Mouse (Mus musculus) limb, embryonic 11.5 days (tissue): ENCODE results near the gene Nthl1. TPM values are rescaled to one million over a fixed set of nuclear protein-coding genes. Genes with fewer than 3 reads are reported as not detected.

Experiments
- ATAC-seq: fragments of 200-750 bp; cut with Nextera tagmentation; 2 replicates; pipeline ENCODE4 v1.8.0; 2017; ENCODE audit warnings: low read depth; ENCODE audit not compliant: insufficient number of reproducible peaks, low FRiP score, low TSS enrichment
- DNase-seq: peaks from one replicate; pipeline ENCODE4 v3.0.0-alpha.2; 2015; ENCODE audit warnings: low spot score
- H3K27ac ChIP-seq: fragments of 300-500 bp; sonication (generic); replicated peaks from 2 replicates; pipeline ENCODE4 v1.5.1; 2014; ENCODE audit warnings: low read depth, mild to moderate bottlenecking, low read length
- H3K27me3 ChIP-seq: fragments of 300-500 bp; sonication (generic); 2 replicates; pipeline ENCODE4 v1.6.1; 2014; ENCODE audit warnings: mild to moderate bottlenecking, low read length, mixed read lengths; ENCODE audit not compliant: control insufficient read depth, insufficient read depth
- H3K36me3 ChIP-seq: fragments of 300-500 bp; sonication (generic); 2 replicates; pipeline ENCODE4 v1.6.1; 2014; ENCODE audit warnings: mild to moderate bottlenecking, low read length, moderate library complexity, mixed read lengths; ENCODE audit not compliant: control insufficient read depth, insufficient read depth
- H3K4me1 ChIP-seq: fragments of 300-500 bp; sonication (generic); 2 replicates; pipeline ENCODE4 v1.6.1; 2014; ENCODE audit warnings: low read length, mixed read lengths; ENCODE audit not compliant: control insufficient read depth, insufficient read depth
- H3K4me2 ChIP-seq: fragments of 300-500 bp; sonication (generic); 2 replicates; pipeline ENCODE4 v1.6.1; 2014; ENCODE audit warnings: low read depth, mild to moderate bottlenecking, moderate library complexity; ENCODE audit not compliant: severe bottlenecking
- H3K4me3 ChIP-seq: fragments of 300-500 bp; sonication (generic); 2 replicates; pipeline ENCODE4 v1.5.1; 2014; ENCODE audit warnings: low read depth, low read length
- H3K9ac ChIP-seq: fragments of 300-500 bp; sonication (generic); 2 replicates; pipeline ENCODE4 v1.6.1; 2014; ENCODE audit warnings: mild to moderate bottlenecking, low read length
- H3K9me3 ChIP-seq: fragments of 300-500 bp; sonication (generic); 2 replicates; pipeline ENCODE4 v1.6.1; 2016; ENCODE audit warnings: low read length; ENCODE audit not compliant: control insufficient read depth
- WGBS: fragments of 180-500 bp; shearing (Covaris S2); extraction: QIAGEN DNeasy Blood & Tissue Kit; methylation state at CpG from one replicate; pipeline ENCODE4 v1.1.7; 2014; 5-methylcytosine and 5-hydroxymethylcytosine counted together
- microRNA-seq: library from miRNA; unstranded; fragments of <30 nt; microRNA quantifications from one replicate; pipeline ENCODE4, GENCODE M21; 2016
- polyA plus RNA-seq: library from polyadenylated mRNA; unstranded; fragments of >200 nt; fragmentation: Nextera tagmentation; extraction: Ambion mirVana; gene quantifications from 2 replicates; pipeline ENCODE4 v1.2.1, GENCODE M21; 2014

Nthl1 gene
- polyA plus RNA-seq, 1 experiment from 2014 or later, result 19.5 TPM

DNA sequence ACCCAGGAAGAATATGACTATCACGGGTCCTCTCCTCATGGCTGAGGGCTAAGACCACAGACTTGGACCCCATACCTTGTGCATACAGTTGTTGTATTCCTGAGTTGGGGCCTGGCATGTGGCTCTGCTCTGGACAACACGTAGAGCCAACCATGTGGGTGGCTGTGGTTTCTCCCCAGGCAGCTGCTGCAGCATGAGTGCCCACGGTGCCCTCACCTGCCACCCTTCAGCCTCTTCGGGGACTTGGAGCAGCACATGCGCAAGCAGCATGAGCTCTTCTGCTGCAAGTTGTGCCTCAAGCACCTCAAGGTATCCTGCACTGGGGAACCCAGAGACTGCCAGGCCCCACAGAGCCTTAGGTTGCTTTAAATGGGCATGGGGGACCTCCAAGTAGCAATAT is 44.4 kb downstream of the Nthl1 start:
- Histone ChIP-seq H3K27me3 (no peaks in the 10 kb centered on the region), H3K4me2 (no peak overlapping the region), H3K36me3 (peaks cover 35% of the 10 kb centered on the region), H3K4me1 (peaks cover 7% of the 10 kb centered on the region), H3K9ac (no peak overlapping the region), H3K4me3 (no peak overlapping the region), H3K9me3 (no peaks in the 10 kb centered on the region), H3K27ac (no peak overlapping the region)
- ATAC-seq, result no peak
- DNase-seq, result no peak
- WGBS, result 98% methylated on average over 5 of the region's 5 CpGs

DNA sequence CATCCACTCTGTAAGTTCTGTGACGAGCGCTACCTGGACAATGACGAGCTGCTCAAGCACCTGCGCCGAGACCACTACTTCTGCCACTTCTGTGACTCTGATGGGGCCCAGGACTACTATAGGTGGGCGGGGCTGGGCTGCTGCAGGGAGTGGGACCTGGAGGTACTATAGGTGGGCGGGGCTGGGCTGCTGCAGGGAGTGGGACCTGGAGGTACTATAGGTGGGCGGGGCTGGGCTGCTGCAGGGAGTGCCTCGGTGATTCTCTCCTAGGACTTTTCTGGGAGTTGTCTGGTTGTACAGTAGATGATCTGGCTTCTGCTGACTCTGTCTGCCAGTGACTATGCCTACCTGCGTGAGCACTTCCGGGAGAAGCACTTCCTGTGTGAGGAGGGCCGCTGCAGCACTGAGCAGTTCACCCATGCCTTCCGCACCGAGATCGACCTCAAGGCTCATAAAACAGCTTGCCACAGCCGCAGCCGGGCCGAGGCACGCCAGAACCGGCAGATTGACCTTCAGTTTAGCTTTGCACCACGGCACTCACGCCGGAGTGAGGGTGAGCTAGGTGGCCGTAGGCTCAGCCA is 45.1 kb downstream of the Nthl1 start:
- Histone ChIP-seq H3K4me3 (no peak overlapping the region), H3K4me1 (peaks cover under 1% of the 10 kb centered on the region; the same call in 1 of the 2 replicates), H3K4me2 (no peak overlapping the region), H3K9me3 (no peaks in the 10 kb centered on the region), H3K27ac (no peak overlapping the region), H3K9ac (no peak overlapping the region), H3K27me3 (no peaks in the 10 kb centered on the region), H3K36me3 (peaks cover 37% of the 10 kb centered on the region)
- DNase-seq, result no peak
- no peak for ATAC-seq
- WGBS, result 90% methylated on average over 24 of the region's 24 CpGs

DNA sequence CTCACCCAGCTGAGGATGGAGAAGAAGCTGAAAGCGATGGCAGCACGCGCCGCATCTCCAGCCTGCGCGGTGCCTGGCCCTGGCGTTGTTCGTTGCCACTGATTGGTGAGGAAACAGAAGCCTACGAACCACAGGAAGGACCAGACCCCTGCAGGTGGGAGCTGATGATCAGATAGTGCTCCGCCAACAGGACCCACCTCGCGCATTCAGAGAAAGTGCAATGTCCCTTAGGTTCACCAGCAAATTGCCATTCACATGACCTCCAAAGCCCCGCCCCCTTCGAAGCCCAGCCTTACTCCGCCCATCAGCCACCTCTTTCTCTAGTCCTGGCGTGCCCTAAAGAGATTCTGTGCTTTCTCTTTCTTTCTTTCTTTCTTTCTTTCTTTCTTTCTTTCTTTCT is 54.0 kb downstream of the Nthl1 start:
- Histone ChIP-seq H3K9ac (no peak overlapping the region), H3K27ac (no peak overlapping the region), H3K36me3 (peaks cover 3% of the 10 kb centered on the region; the same call in 1 of the 2 replicates), H3K9me3 (no peaks in the 10 kb centered on the region), H3K4me2 (peak overlapping the region; percentile 18), H3K27me3 (peaks cover 36% of the 10 kb centered on the region), H3K4me1 (0 out of 2 replicates have a peak, but pooled peaks cover 5% of the 10 kb centered on the region), H3K4me3 (no peak overlapping the region)
- 25% methylated on average over 16 of the region's 16 CpGs for WGBS
- DNase-seq (peak; percentile 66), ATAC-seq (no peak)

DNA sequence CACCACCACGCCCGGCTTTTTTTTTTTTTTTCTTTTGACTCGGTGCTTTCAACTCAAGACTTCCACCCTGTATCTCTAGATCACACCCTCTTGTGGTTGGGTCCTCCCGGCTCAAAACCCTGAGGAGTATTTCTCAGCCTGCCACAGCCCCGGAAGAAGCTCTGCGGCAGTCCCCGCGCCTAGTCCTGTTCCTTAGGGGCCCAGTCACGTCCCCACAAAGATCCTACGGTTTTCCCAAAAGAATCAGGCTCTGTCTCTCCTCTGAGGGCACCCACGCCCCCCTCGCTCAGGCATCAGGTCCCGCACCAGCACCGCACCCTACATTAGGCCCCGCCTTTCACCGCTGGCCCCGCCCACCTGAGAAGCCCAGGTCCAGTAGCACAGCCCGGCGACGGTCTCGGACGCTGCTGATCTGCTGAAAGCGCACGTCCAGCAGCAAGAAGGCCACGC is 54.7 kb downstream of the Nthl1 start:
- no peak overlapping the region for H3K9ac ChIP-seq
- 0 out of 2 replicates have a peak, but pooled peaks cover 5% of the 10 kb centered on the region for H3K4me1 ChIP-seq
- H3K4me2 ChIP-seq, result peak overlapping the region; percentile 30
- H3K36me3 ChIP-seq, result peaks cover 2% of the 10 kb centered on the region; the same call in 1 of the 2 replicates
- under 1% methylated on average over 24 of the region's 25 CpGs for WGBS
- H3K27me3 ChIP-seq, result peaks cover 36% of the 10 kb centered on the region
- DNase-seq, result peak; percentile 59
- peak overlapping the region; percentile 12 for H3K4me3 ChIP-seq
- ATAC-seq, result no peak
- H3K27ac ChIP-seq, result no peak overlapping the region
- no peaks in the 10 kb centered on the region for H3K9me3 ChIP-seq

DNA sequence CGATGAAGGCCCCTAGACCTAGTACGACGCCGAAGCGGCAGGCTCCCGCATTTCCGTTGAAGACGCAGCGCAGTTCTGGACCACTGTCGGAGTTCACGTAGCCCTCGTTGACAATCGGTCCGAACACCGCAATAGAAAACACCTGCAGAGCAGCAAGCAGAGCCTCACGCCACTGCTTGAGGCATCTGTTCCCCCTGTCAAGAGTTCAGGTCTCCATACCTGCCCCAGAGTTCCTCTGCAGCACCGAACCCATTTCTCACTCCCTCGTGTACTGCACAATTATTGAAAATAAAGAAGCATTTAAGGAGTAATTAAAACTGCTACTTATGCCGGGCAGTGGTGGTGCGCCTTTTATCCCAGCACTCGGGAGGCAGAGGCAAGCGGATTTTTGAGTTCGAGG is 55.1 kb downstream of the Nthl1 start:
- H3K27ac ChIP-seq, result no peak overlapping the region
- no peak for ATAC-seq
- 0 out of 2 replicates have a peak, but pooled peaks cover 5% of the 10 kb centered on the region for H3K4me1 ChIP-seq
- H3K27me3 ChIP-seq, result peaks cover 36% of the 10 kb centered on the region
- H3K4me2 ChIP-seq, result peak overlapping the region; percentile 30
- 19% methylated on average over 23 of the region's 23 CpGs for WGBS
- H3K4me3 ChIP-seq, result peak overlapping the region; percentile 12
- no peaks in the 10 kb centered on the region for H3K9me3 ChIP-seq
- H3K9ac ChIP-seq, result no peak overlapping the region
- DNase-seq, result no peak
- peaks cover 6% of the 10 kb centered on the region for H3K36me3 ChIP-seq

Small RNA genes within 50 kb of the gene (microRNA-seq; reads per million reads assigned to microRNA genes)
- not detected for gene Gm24589

Other genes starting within 250 kb of the Nthl1 start
- gene Rnps1, start 218.1 kb upstream of the Nthl1 start, polyA plus RNA-seq, result 409 and 410 TPM in 2 replicates
- 90.0 and 91.7 TPM in 2 replicates for gene Eci1, start 206.0 kb upstream of the Nthl1 start, polyA plus RNA-seq
- gene Dnase1l2, start 189.6 kb upstream of the Nthl1 start, polyA plus RNA-seq, result 1.7 and 2.4 TPM in 2 replicates
- gene E4f1, start 162.4 kb upstream of the Nthl1 start, polyA plus RNA-seq, result 23.9 and 26.3 TPM in 2 replicates
- 64.1 and 67.3 TPM in 2 replicates for gene Pgp, start 162.3 kb upstream of the Nthl1 start, polyA plus RNA-seq
- gene Bricd5, start 158.8 kb upstream of the Nthl1 start, polyA plus RNA-seq, result 0.21 and 0.51 TPM in 2 replicates
- gene Mlst8, start 153.6 kb upstream of the Nthl1 start, polyA plus RNA-seq, result 30.3 and 36.2 TPM in 2 replicates
- 2.3 and 2.5 TPM in 2 replicates for gene Caskin1, start 144.1 kb upstream of the Nthl1 start, polyA plus RNA-seq
- gene Traf7, start 104.7 kb upstream of the Nthl1 start, polyA plus RNA-seq, result 89.3 and 102 TPM in 2 replicates
- gene Rab26, start 98.5 kb upstream of the Nthl1 start, polyA plus RNA-seq, result 1.8 and 3.1 TPM in 2 replicates
- 20.8 and 22.5 TPM in 2 replicates for gene Pkd1, start 82.8 kb upstream of the Nthl1 start, polyA plus RNA-seq
- gene Tsc2, start 50 bp upstream of the Nthl1 start, polyA plus RNA-seq, result 62.7 and 66.8 TPM in 2 replicates
- gene Slc9a3r2, start 17.6 kb downstream of the Nthl1 start, polyA plus RNA-seq, result 59.3 and 60.4 TPM in 2 replicates
- gene Npw, start 25.8 kb downstream of the Nthl1 start, polyA plus RNA-seq, result 0.31 and 0.54 TPM in 2 replicates
- 36.3 and 42.0 TPM in 2 replicates for gene Zfp598, start 37.0 kb downstream of the Nthl1 start, polyA plus RNA-seq
- 6.6 and 6.9 TPM in 2 replicates for gene Syngr3, start 57.3 kb downstream of the Nthl1 start, polyA plus RNA-seq
- 53.0 and 63.3 TPM in 2 replicates for gene Gfer, start 63.5 kb downstream of the Nthl1 start, polyA plus RNA-seq
- 1.5 and 1.7 TPM in 2 replicates for gene Noxo1, start 63.6 kb downstream of the Nthl1 start, polyA plus RNA-seq
- 120 and 121 TPM in 2 replicates for gene Tbl3, start 75.0 kb downstream of the Nthl1 start, polyA plus RNA-seq
- 0.16 TPM in 1 of 2 replicates, not detected in the other for gene Rnf151, start 85.4 kb downstream of the Nthl1 start, polyA plus RNA-seq
- gene Rps2, start 85.4 kb downstream of the Nthl1 start, polyA plus RNA-seq, result 1,548 and 1,633 TPM in 2 replicates
- gene Ndufb10, start 91.8 kb downstream of the Nthl1 start, polyA plus RNA-seq, result 211 and 216 TPM in 2 replicates
- not detected in 2 replicates for gene Rpl3l, start 95.1 kb downstream of the Nthl1 start, polyA plus RNA-seq
- 24.9 and 27.0 TPM in 2 replicates for gene Msrb1, start 104.0 kb downstream of the Nthl1 start, polyA plus RNA-seq
- 3.1 and 3.4 TPM in 2 replicates for gene Hs3st6, start 120.3 kb downstream of the Nthl1 start, polyA plus RNA-seq
- not detected in 2 replicates for gene Meiob, start 171.6 kb downstream of the Nthl1 start, polyA plus RNA-seq
- gene Hagh, start 207.5 kb downstream of the Nthl1 start, polyA plus RNA-seq, result 27.2 and 28.8 TPM in 2 replicates
- gene Fahd1, start 217.7 kb downstream of the Nthl1 start, polyA plus RNA-seq, result 16.6 and 18.5 TPM in 2 replicates
- 0.24 and 0.47 TPM in 2 replicates for gene Igfals, start 233.3 kb downstream of the Nthl1 start, polyA plus RNA-seq